Mouse (Mus musculus): ENCODE measurements around the gene Fggy.

Gene Fggy

GRCm38 (mm10) chr4:95666284-95666889, 109.1 kb downstream of the Fggy start:
- no peak for DNase-seq

GRCm38 (mm10) chr4:95666896-95667295, 109.6 kb downstream of the Fggy start:
- no peak for DNase-seq

- no peak for DNase-seq
Observed at GRCm38 (mm10) chr4:95667595-95667994, 110.3 kb downstream of the Fggy start.

- DNase-seq, result no peak
Observed at GRCm38 (mm10) chr4:95668543-95668942, 111.2 kb downstream of the Fggy start.

- DNase-seq, result no peak
Observed at GRCm38 (mm10) chr4:95669336-95669735, 112.0 kb downstream of the Fggy start.

GRCm38 (mm10) chr4:95670559-95670958, 113.3 kb downstream of the Fggy start:
- no peak for DNase-seq

GRCm38 (mm10) chr4:95672039-95672438, 114.7 kb downstream of the Fggy start:
- no peak for DNase-seq

GRCm38 (mm10) chr4:95676390-95676789, 119.1 kb downstream of the Fggy start:
- DNase-seq, result no peak

- DNase-seq, result no peak
Observed at GRCm38 (mm10) chr4:95680756-95681449, 123.6 kb downstream of the Fggy start.

- DNase-seq, result no peak
Observed at GRCm38 (mm10) chr4:95684522-95685080, 127.3 kb downstream of the Fggy start.

GRCm38 (mm10) chr4:95686775-95687174, 129.5 kb downstream of the Fggy start:
- no peak for DNase-seq

- no peak for DNase-seq
Observed at GRCm38 (mm10) chr4:95687350-95687749, 130.0 kb downstream of the Fggy start.

- DNase-seq, result no peak
Observed at GRCm38 (mm10) chr4:95688159-95688558, 130.9 kb downstream of the Fggy start.

- no peak for DNase-seq
Observed at GRCm38 (mm10) chr4:95700366-95700765, 143.1 kb downstream of the Fggy start.

GRCm38 (mm10) chr4:95707941-95708897, 150.9 kb downstream of the Fggy start:
- no peak for DNase-seq

GRCm38 (mm10) chr4:95709750-95710149, 152.4 kb downstream of the Fggy start:
- no peak for DNase-seq

GRCm38 (mm10) chr4:95712802-95713201, 155.5 kb downstream of the Fggy start:
- DNase-seq, result no peak

- DNase-seq, result no peak
Observed at GRCm38 (mm10) chr4:95713271-95713670, 156.0 kb downstream of the Fggy start.

- DNase-seq, result no peak
Observed at GRCm38 (mm10) chr4:95716137-95716536, 158.8 kb downstream of the Fggy start.

- no peak for DNase-seq
Observed at GRCm38 (mm10) chr4:95723615-95724014, 166.3 kb downstream of the Fggy start.

- DNase-seq, result no peak
Observed at GRCm38 (mm10) chr4:95726361-95726760, 169.1 kb downstream of the Fggy start.

- no peak for DNase-seq
Observed at GRCm38 (mm10) chr4:95729142-95729826, 172.0 kb downstream of the Fggy start.

- no peak for DNase-seq
Observed at GRCm38 (mm10) chr4:95731110-95731509, 173.8 kb downstream of the Fggy start.
